Mouse (Mus musculus): ENCODE measurements around the gene Hus1.

GRCm38 (mm10) chr11:9048703-9049060 lies 37.7 kb upstream of the Hus1 start, which contains the start of gene Sun3:
- TF ChIP-seq CTCF (conservative IDR thresholded peaks at IDR 0.05 in 1 of 2, IDR thresholded peaks at IDR 0.05 in 1 of 2; ENCODE audit: low read depth in 2 of 2, low read length in 2 of 2) (no peak), JUND (conservative IDR thresholded peaks at IDR 0.05; ENCODE audit: low read depth, low read length) (no peak), EP300 (IDR thresholded peaks at IDR 0.05; ENCODE audit: low read length) (no peak), E2F4 (IDR thresholded peaks at IDR 0.05; ENCODE audit: insufficient replicate concordance, low read depth, low read length) (no peak), RCOR1 (conservative IDR thresholded peaks at IDR 0.05; ENCODE audit: low read depth, low read length) (no peak), MAZ (IDR thresholded peaks at IDR 0.05; ENCODE audit: low read depth, low read length) (no peak), TCF12 (IDR thresholded peaks at IDR 0.05; ENCODE audit: low read depth, low read length) (no peak), ETS1 (conservative IDR thresholded peaks at IDR 0.05; ENCODE audit: low read depth, low read length) (no peak)
